Mouse (Mus musculus): ENCODE data around the gene Cdc7. TPM values are rescaled to one million over a fixed set of nuclear protein-coding genes. Genes with fewer than 3 reads are reported as not detected.
"Not testable (repeated sequence)": the region's sequence is repeated elsewhere in the genome, so short reads cannot be mapped to it uniquely, and the experiment has no call there.

Gene Cdc7
- polyA plus RNA-seq, 1 experiment = 1.9 TPM

- TF ChIP-seq POLR2A (IDR thresholded peaks at IDR 0.05; ENCODE audit: borderline replicate concordance, extremely low read depth, low read depth, low read length) = no peak
- TF ChIP-seq CTCF (IDR thresholded peaks at IDR 0.05; ENCODE audit: insufficient read depth, low read length) = no peak
- DNase-seq = no peak
- Histone ChIP-seq H3K4me3 (replicated peaks; ENCODE audit: extremely low read depth, low read depth, low read length) (no peak overlapping the region), H3K4me1 (ENCODE audit: control insufficient read depth, insufficient read depth, low read length) (peaks cover 2% of the 10 kb centered on the region; the same call in 1 of the 2 replicates)
- 84% methylated on average over 2 of the region's 2 CpGs for WGBS
Measured at GRCm38 (mm10) chr5:106960451-106960850, 3.7 kb upstream of the Cdc7 start.

GRCm38 (mm10) chr5:106964513-106965014 is 442 bp downstream of the Cdc7 start:
- no peak for DNase-seq
- Histone ChIP-seq H3K4me3 (replicated peaks; ENCODE audit: extremely low read depth, low read depth, low read length) (peak overlapping the region; percentile 80), H3K4me1 (ENCODE audit: control insufficient read depth, insufficient read depth, low read length) (peaks cover 2% of the 10 kb centered on the region; the same call in 1 of the 2 replicates)
- under 1% methylated on average over 41 of the region's 41 CpGs for WGBS
- TF ChIP-seq POLR2A (IDR thresholded peaks at IDR 0.05; ENCODE audit: borderline replicate concordance, extremely low read depth, low read depth, low read length) = no peak
- TF ChIP-seq CTCF (IDR thresholded peaks at IDR 0.05; ENCODE audit: insufficient read depth, low read length) = no peak

DNA sequence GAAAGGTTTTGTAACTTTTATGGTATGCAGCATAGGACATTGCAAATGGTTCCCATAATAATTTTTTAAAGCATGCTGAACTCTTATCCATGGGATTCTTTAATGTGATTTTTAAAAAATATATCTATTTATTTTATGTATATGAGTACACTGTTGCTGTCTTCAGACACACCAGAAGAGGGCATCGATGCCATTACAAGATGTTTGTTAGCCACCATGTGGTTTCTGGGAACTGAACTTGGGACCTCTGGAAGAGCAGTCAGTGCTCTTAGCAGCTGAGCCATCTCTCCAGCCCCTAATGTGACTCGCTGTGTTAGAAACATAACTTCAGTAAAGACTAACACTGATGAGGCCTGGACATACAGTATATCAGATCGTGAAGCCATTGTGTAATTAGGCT is 2.3 kb downstream of the Cdc7 start:
- no peak for TF ChIP-seq CTCF (IDR thresholded peaks at IDR 0.05; ENCODE audit: insufficient read depth, low read length)
- TF ChIP-seq POLR2A (IDR thresholded peaks at IDR 0.05; ENCODE audit: borderline replicate concordance, extremely low read depth, low read depth, low read length) = no peak
- 63% methylated on average over 3 of the region's 3 CpGs for WGBS
- Histone ChIP-seq H3K4me3 (replicated peaks; ENCODE audit: extremely low read depth, low read depth, low read length) (no peak overlapping the region), H3K4me1 (ENCODE audit: control insufficient read depth, insufficient read depth, low read length) (peaks cover 2% of the 10 kb centered on the region; the same call in 1 of the 2 replicates)
- DNase-seq = no peak

DNA sequence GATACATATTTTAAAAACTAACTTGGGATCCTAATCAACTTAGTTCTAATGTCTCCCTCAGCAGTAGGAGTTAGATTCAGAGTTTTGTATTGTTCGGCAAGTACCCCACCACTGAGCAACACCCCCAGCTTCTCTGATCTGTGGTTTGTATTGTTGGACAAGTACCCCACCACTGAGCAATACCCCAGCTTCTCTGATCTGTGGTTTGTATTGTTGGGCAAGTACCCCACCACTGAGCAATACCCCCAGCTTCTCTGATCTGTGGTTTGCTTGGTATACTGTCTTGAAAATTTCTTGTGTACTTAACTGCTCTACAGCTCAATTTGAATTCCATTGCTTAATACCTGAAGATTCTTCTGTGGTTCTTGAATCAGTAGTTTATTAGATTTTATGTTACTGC is 3.5 kb downstream of the Cdc7 start:
- no peak for TF ChIP-seq CTCF (IDR thresholded peaks at IDR 0.05; ENCODE audit: insufficient read depth, low read length)
- TF ChIP-seq POLR2A (IDR thresholded peaks at IDR 0.05; ENCODE audit: borderline replicate concordance, extremely low read depth, low read depth, low read length) = no peak
- WGBS = 87% methylated on average over 1 of the region's 1 CpGs
- Histone ChIP-seq H3K4me3 (replicated peaks; ENCODE audit: extremely low read depth, low read depth, low read length) (no peak overlapping the region), H3K4me1 (ENCODE audit: control insufficient read depth, insufficient read depth, low read length) (peaks cover 2% of the 10 kb centered on the region; the same call in 1 of the 2 replicates)
- DNase-seq = no peak

GRCm38 (mm10) chr5:106973883-106974282 is 9.8 kb downstream of the Cdc7 start:
- WGBS = 81% methylated on average over 7 of the region's 7 CpGs

DNA sequence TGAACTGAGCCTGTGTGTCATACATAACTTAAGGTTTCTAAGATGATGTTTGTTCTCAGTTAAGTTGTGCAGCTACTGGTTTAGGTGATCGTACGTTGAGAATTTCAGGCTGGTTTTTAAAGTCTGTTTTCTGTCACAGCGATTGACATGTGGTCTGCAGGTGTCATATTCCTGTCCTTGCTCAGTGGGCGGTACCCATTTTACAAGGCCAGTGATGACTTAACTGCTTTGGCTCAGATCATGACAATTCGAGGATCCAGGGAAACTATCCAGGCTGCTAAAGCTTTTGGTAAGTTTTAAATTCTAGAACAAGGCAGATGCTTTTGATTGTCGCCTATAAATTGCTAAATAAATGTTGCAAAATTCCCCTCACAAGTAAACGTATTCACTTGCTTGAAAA is 15.0 kb downstream of the Cdc7 start:
- DNase-seq = no peak
- no peak overlapping the region for H3K4me3 ChIP-seq (replicated peaks; ENCODE audit: extremely low read depth, low read depth, low read length)
- no peaks in the 10 kb centered on the region for H3K4me1 ChIP-seq (ENCODE audit: control insufficient read depth, insufficient read depth, low read length)
- WGBS = 77% methylated on average over 7 of the region's 7 CpGs
- no peak for TF ChIP-seq CTCF (IDR thresholded peaks at IDR 0.05; ENCODE audit: insufficient read depth, low read length)
- TF ChIP-seq POLR2A (IDR thresholded peaks at IDR 0.05; ENCODE audit: borderline replicate concordance, extremely low read depth, low read depth, low read length) = no peak

More at GRCm38 (mm10) chr5:106973883-106974282, 9.8 kb downstream of the Cdc7 start:
- TF ChIP-seq POLR2A (IDR thresholded peaks at IDR 0.05; ENCODE audit: borderline replicate concordance, extremely low read depth, low read depth, low read length) = no peak
- no peak for TF ChIP-seq CTCF (IDR thresholded peaks at IDR 0.05; ENCODE audit: insufficient read depth, low read length)
- Histone ChIP-seq H3K4me1 (ENCODE audit: control insufficient read depth, insufficient read depth, low read length) (no peaks in the 10 kb centered on the region), H3K4me3 (replicated peaks; ENCODE audit: extremely low read depth, low read depth, low read length) (no peak overlapping the region)
- DNase-seq = no peak

- no peaks in the 10 kb centered on the region for H3K4me1 ChIP-seq (ENCODE audit: control insufficient read depth, insufficient read depth, low read length)
- no peak overlapping the region for H3K4me3 ChIP-seq (replicated peaks; ENCODE audit: extremely low read depth, low read depth, low read length)
- TF ChIP-seq CTCF (IDR thresholded peaks at IDR 0.05; ENCODE audit: insufficient read depth, low read length) (no peak), POLR2A (IDR thresholded peaks at IDR 0.05; ENCODE audit: borderline replicate concordance, extremely low read depth, low read depth, low read length) (no peak)
- 85% methylated on average over 7 of the region's 7 CpGs for WGBS
- no peak for DNase-seq
Measured at GRCm38 (mm10) chr5:106982298-106982952, 18.3 kb downstream of the Cdc7 start.

DNA sequence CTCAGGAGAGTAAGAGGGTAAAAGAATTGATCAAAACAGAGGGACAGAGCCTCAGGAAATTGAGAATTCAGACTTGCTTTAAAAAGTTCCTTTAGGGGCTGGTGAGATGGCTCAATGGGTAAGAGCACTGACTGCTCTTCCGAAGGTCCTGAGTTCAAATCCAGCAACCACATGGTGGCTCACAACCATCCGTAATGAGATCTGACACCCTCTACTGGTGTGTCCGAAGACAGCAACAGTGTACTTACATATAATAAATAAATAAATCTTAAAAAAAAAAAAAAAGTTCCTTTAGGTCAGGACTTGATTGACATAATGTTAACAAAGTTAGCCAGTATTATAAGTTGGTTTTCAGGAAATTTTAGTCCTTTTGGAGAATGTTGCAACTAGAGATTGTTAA is 20.8 kb downstream of the Cdc7 start:
- H3K4me1 ChIP-seq (ENCODE audit: control insufficient read depth, insufficient read depth, low read length); DNase-seq; H3K4me3 ChIP-seq (replicated peaks; ENCODE audit: extremely low read depth, low read depth, low read length): not testable (repeated sequence)
- 83% methylated on average over 3 of the region's 3 CpGs for WGBS

- Histone ChIP-seq H3K4me1 (ENCODE audit: control insufficient read depth, insufficient read depth, low read length) (peaks cover 2% of the 10 kb centered on the region; the same call in 1 of the 2 replicates), H3K4me3 (replicated peaks; ENCODE audit: extremely low read depth, low read depth, low read length) (no peak overlapping the region)
- WGBS = 38% methylated on average over 2 of the region's 2 CpGs
- no peak for DNase-seq
- TF ChIP-seq POLR2A (IDR thresholded peaks at IDR 0.05; ENCODE audit: borderline replicate concordance, extremely low read depth, low read depth, low read length) = no peak
- TF ChIP-seq CTCF (IDR thresholded peaks at IDR 0.05; ENCODE audit: insufficient read depth, low read length) = no peak
Measured at GRCm38 (mm10) chr5:106985594-106985993, 21.5 kb downstream of the Cdc7 start.

- peaks cover 9% of the 10 kb centered on the region for H3K4me1 ChIP-seq (ENCODE audit: control insufficient read depth, insufficient read depth, low read length)
- H3K4me3 ChIP-seq (replicated peaks; ENCODE audit: extremely low read depth, low read depth, low read length) = no peak overlapping the region
- WGBS = 51% methylated on average over 8 of the region's 8 CpGs
- no peak for DNase-seq
- TF ChIP-seq CTCF (IDR thresholded peaks at IDR 0.05; ENCODE audit: insufficient read depth, low read length) (no peak), POLR2A (IDR thresholded peaks at IDR 0.05; ENCODE audit: borderline replicate concordance, extremely low read depth, low read depth, low read length) (no peak)
Measured at GRCm38 (mm10) chr5:106989181-106989580, 25.1 kb downstream of the Cdc7 start.
